Mouse (Mus musculus): Measurements from ENCODE around the gene Ap2a1. TPM values are rescaled to one million over a fixed set of nuclear protein-coding genes. Genes with fewer than 3 reads are reported as not detected.

Ap2a1 gene
- polyA plus RNA-seq, 1 experiment from 2014 or later = 63.7 TPM

DNA sequence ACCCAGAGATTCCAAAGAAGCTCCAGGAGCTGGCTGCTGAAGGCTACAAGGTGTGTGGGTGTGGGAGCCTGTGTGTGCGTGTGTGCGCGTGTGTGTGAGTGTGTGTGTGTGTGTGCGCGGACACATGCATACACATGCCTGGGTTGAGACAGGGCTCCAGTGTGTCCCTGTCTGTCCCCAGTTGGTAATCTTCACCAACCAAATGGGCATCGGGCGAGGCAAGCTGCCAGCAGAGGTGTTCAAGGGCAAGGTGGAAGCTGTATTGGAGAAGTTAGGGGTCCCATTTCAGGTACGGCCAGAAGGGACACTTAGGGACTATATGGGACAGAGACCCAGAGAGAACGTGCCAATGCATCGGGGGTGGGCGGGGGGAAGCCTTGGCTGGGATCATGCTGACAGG, 69.4 kb downstream of the Ap2a1 start:
- Histone ChIP-seq H3K4me1 (replicated peaks; ENCODE audit: control insufficient read depth, insufficient read depth, low read length) (peaks cover 31% of the 10 kb centered on the region), H3K36me3 (ENCODE audit: control insufficient read depth, insufficient read depth, low read length) (peaks cover 27% of the 10 kb centered on the region), H3K27me3 (ENCODE audit: control insufficient read depth, insufficient read depth, low read depth, low read length) (no peaks in the 10 kb centered on the region), H3K9ac (ENCODE audit: low read length) (no peak overlapping the region), H3K27ac (ENCODE audit: low read length) (no peak overlapping the region), H3K9me3 (ENCODE audit: control insufficient read depth, low read length) (no peaks in the 10 kb centered on the region), H3K4me3 (ENCODE audit: low read length) (no peak overlapping the region), H3K4me2 (ENCODE audit: low read depth, low read length) (no peak overlapping the region)
- WGBS = 89% methylated on average over 11 of the region's 11 CpGs
- no peak for ATAC-seq (ENCODE audit: low read depth)

DNA sequence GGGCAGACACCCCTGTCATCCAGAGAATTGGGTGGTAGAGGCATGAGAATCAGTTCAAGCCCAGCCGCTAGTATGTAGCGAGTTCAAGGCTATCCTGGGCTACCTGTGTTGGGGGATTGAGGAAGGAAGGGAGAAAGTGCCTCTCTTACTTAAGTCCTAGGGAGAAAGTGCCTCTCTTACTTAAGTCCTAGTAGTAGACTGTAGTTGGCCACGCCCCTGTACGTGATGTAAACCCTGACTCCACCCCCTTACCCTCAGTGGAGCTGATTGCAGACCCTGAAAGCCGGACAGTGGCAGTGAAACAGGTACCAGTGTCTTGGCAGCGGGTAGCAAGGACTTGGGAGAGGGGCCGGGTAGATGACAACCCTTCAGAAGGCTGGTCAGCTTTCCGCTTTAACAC, 71.4 kb downstream of the Ap2a1 start:
- H3K36me3 ChIP-seq (ENCODE audit: control insufficient read depth, insufficient read depth, low read length) = peaks cover 10% of the 10 kb centered on the region
- peak overlapping the region; percentile 85 for H3K27ac ChIP-seq (ENCODE audit: low read length)
- 27% methylated on average over 8 of the region's 8 CpGs for WGBS
- no peak for ATAC-seq (ENCODE audit: low read depth)
- H3K4me1 ChIP-seq (replicated peaks; ENCODE audit: control insufficient read depth, insufficient read depth, low read length) = peaks cover 38% of the 10 kb centered on the region
- H3K4me3 ChIP-seq (ENCODE audit: low read length) = peak overlapping the region; percentile 65
- H3K9me3 ChIP-seq (ENCODE audit: control insufficient read depth, low read length) = no peaks in the 10 kb centered on the region
- no peaks in the 10 kb centered on the region for H3K27me3 ChIP-seq (ENCODE audit: control insufficient read depth, insufficient read depth, low read depth, low read length)
- H3K4me2 ChIP-seq (ENCODE audit: low read depth, low read length) = peak overlapping the region; percentile 76
- H3K9ac ChIP-seq (ENCODE audit: low read length) = peak overlapping the region; percentile 76

DNA sequence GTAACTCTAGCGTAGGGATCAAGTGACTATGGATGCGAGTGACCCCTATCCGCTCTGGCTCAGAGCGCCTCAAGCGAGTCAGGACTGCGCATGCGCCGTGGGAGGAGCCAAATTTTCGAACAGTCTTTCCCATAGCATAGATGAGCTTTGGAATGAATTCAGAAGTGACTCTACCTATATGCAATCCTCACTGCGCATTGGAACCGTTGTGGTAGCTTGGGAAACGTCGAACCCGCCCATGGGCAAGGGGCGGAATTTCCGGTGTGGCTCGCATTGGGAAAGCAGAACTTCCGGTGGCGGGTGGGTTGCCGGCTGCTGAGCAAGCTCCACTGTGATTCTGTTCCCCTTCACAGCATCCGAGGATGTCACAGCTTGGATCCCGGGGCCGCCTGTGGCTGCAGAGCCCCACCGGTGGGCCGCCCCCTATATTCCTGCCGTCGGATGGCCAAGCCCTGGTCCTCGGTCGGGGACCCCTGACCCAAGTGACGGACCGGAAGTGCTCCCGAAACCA, 72.2 kb downstream of the Ap2a1 start, which contains the start of gene Pnkp:
Gene Pnkp, plus strand, starts transcription at position 98 of the 511 bp plus-strand sequence.
- peak; percentile 30 for ATAC-seq (ENCODE audit: low read depth)
- WGBS = under 1% methylated on average over 32 of the region's 32 CpGs
- peak within 1 kb of the TSS; percentile 76 for H3K9ac ChIP-seq (ENCODE audit: low read length)
- no peaks in the 10 kb centered on the region for H3K27me3 ChIP-seq (ENCODE audit: control insufficient read depth, insufficient read depth, low read depth, low read length)
- H3K36me3 ChIP-seq (ENCODE audit: control insufficient read depth, insufficient read depth, low read length) = peaks cover 5% of the 10 kb centered on the region; the same call in 1 of the 2 replicates
- H3K4me2 ChIP-seq (ENCODE audit: low read depth, low read length) = peak within 1 kb of the TSS; percentile 76
- H3K4me3 ChIP-seq (ENCODE audit: low read length) = peak within 1 kb of the TSS; percentile 65
- peaks cover 39% of the 10 kb centered on the region for H3K4me1 ChIP-seq (replicated peaks; ENCODE audit: control insufficient read depth, insufficient read depth, low read length)
- no peaks in the 10 kb centered on the region for H3K9me3 ChIP-seq (ENCODE audit: control insufficient read depth, low read length)
- peak within 1 kb of the TSS; percentile 85 for H3K27ac ChIP-seq (ENCODE audit: low read length)

DNA sequence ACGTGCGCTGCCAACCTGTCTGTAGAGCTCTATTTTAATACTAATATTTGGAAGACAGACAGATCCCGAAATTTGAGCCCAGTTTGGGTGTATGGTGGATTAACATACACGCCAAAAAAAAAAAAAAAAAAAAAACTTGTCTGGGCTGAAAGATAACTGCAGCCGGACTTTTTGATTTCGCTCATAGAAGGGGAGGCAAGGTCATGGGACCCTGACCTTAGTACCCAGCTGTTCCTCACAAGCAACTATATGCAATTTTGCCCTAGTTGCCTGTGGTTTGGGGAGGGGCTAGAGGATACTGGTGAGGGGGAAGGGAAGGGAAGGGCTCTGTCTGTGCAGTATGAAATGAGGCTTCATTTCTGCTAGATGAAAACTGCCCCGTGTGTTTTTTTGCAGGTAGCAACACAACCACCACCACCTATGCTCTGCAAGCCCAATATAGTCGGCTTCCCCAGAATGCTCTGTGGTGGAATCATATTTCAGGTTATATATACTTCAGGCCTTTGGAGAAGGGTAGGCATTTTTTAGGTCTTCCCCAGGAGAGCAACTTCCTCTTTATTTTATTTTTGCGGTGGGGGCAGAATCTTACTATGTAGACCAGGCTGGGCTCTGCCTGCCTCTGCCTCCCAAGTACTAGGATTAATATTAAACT, 72.9 kb downstream of the Ap2a1 start:
- peaks cover 39% of the 10 kb centered on the region for H3K4me1 ChIP-seq (replicated peaks; ENCODE audit: control insufficient read depth, insufficient read depth, low read length)
- 59% methylated on average over 9 of the region's 9 CpGs for WGBS
- ATAC-seq (ENCODE audit: low read depth) = no peak

GRCm38 (mm10) chr7:44855036-44855435, 74.3 kb downstream of the Ap2a1 start:
- H3K9me3 ChIP-seq (ENCODE audit: control insufficient read depth, low read length) = no peaks in the 10 kb centered on the region
- H3K9ac ChIP-seq (ENCODE audit: low read length) = peak overlapping the region; percentile 74
- ATAC-seq (ENCODE audit: low read depth) = peak; percentile 0; the same call in 1 of the 2 replicates
- H3K4me2 ChIP-seq (ENCODE audit: low read depth, low read length) = peak overlapping the region; percentile 87
- H3K4me3 ChIP-seq (ENCODE audit: low read length) = peak overlapping the region; percentile 59
- peaks cover 42% of the 10 kb centered on the region for H3K4me1 ChIP-seq (replicated peaks; ENCODE audit: control insufficient read depth, insufficient read depth, low read length)
- peaks cover 5% of the 10 kb centered on the region; the same call in 1 of the 2 replicates for H3K36me3 ChIP-seq (ENCODE audit: control insufficient read depth, insufficient read depth, low read length)
- H3K27ac ChIP-seq (ENCODE audit: low read length) = peak overlapping the region; percentile 98
- no peaks in the 10 kb centered on the region for H3K27me3 ChIP-seq (ENCODE audit: control insufficient read depth, insufficient read depth, low read depth, low read length)
- WGBS = 44% methylated on average over 10 of the region's 10 CpGs

More for the DNA sequence above, 72.9 kb downstream of the Ap2a1 start:
- Histone ChIP-seq H3K4me3 (ENCODE audit: low read length) (peak overlapping the region; percentile 65), H3K9ac (ENCODE audit: low read length) (peak overlapping the region; percentile 76), H3K27me3 (ENCODE audit: control insufficient read depth, insufficient read depth, low read depth, low read length) (no peaks in the 10 kb centered on the region), H3K4me2 (ENCODE audit: low read depth, low read length) (peak overlapping the region; percentile 76), H3K36me3 (ENCODE audit: control insufficient read depth, insufficient read depth, low read length) (peaks cover 5% of the 10 kb centered on the region; the same call in 1 of the 2 replicates), H3K27ac (ENCODE audit: low read length) (peak overlapping the region; percentile 85), H3K9me3 (ENCODE audit: control insufficient read depth, low read length) (no peaks in the 10 kb centered on the region)

GRCm38 (mm10) chr7:44854356-44855031, 74.8 kb downstream of the Ap2a1 start:
- H3K4me3 ChIP-seq (ENCODE audit: low read length) = peak overlapping the region; percentile 59
- H3K9me3 ChIP-seq (ENCODE audit: control insufficient read depth, low read length) = no peaks in the 10 kb centered on the region
- peak overlapping the region; percentile 87 for H3K4me2 ChIP-seq (ENCODE audit: low read depth, low read length)
- H3K27me3 ChIP-seq (ENCODE audit: control insufficient read depth, insufficient read depth, low read depth, low read length) = no peaks in the 10 kb centered on the region
- H3K36me3 ChIP-seq (ENCODE audit: control insufficient read depth, insufficient read depth, low read length) = peaks cover 5% of the 10 kb centered on the region; the same call in 1 of the 2 replicates
- peak overlapping the region; percentile 98 for H3K27ac ChIP-seq (ENCODE audit: low read length)
- H3K4me1 ChIP-seq (replicated peaks; ENCODE audit: control insufficient read depth, insufficient read depth, low read length) = peaks cover 42% of the 10 kb centered on the region
- peak overlapping the region; percentile 74 for H3K9ac ChIP-seq (ENCODE audit: low read length)
- WGBS = under 1% methylated on average over 45 of the region's 45 CpGs
- peak; percentile 62 for ATAC-seq (ENCODE audit: low read depth)

DNA sequence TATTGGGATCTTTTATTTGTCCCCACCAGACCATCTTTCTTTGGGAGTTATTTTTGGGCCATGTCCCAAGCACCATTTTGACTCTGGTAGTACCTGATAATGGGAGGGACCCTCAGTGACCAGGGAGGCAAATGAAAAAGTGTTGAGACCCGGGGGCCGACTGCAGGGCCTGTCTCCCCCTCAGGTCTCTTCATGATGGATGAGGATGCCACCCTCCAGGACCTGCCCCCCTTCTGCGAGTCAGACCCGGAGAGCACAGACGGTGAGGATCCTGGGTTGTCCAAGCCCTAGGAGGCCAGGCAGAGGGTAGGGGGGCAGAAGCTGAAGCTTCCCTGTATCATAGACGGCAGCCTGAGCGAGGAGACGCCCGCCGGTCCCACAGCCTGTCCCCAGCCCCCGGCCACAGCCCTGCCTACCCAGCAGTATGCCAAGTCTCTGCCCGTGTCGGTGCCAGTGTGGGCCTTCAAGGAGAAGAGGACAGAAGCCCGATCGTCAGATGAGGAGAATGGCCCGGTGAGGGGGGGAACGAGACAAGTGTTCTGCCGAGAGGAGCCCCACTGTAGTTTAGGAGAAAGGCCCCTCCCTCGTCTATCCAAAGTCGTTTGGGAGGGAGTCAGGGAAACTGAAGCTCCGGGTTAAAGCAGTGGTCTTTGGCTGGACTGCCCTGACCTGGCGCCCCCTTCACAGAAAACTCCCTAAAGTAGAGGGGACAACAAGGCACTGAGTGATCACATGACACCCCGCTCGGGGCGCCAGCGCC, 75.5 kb downstream of the Ap2a1 start:
- H3K27me3 ChIP-seq (ENCODE audit: control insufficient read depth, insufficient read depth, low read depth, low read length) = no peaks in the 10 kb centered on the region
- 20% methylated on average over 26 of the region's 26 CpGs for WGBS

DNA sequence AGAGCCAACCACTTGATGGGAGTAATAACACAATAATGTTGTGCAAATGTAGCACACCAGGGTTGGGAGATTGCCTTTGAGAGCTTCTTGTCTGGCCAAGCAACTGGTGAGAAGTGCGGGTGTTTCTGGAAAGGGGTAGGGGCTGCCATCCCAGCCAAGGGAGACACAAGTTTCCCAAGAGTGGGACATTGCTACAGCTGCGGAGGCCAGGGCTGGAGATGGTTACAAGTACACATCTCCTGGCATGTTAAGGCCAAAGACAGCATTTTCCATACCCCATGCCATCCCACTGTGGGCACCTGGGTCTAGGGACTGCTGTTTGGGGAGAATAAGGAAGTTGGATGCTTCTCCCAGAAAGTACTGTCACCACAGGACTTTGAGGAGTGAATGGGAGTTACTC, 76.2 kb downstream of the Ap2a1 start:
- Histone ChIP-seq H3K9me3 (ENCODE audit: control insufficient read depth, low read length) (no peaks in the 10 kb centered on the region), H3K4me3 (ENCODE audit: low read length) (no peak overlapping the region), H3K27me3 (ENCODE audit: control insufficient read depth, insufficient read depth, low read depth, low read length) (no peaks in the 10 kb centered on the region), H3K9ac (ENCODE audit: low read length) (no peak overlapping the region; the same call in 1 of the 2 replicates), H3K4me1 (replicated peaks; ENCODE audit: control insufficient read depth, insufficient read depth, low read length) (peaks cover 38% of the 10 kb centered on the region), H3K27ac (ENCODE audit: low read length) (no peak overlapping the region), H3K4me2 (ENCODE audit: low read depth, low read length) (no peak overlapping the region), H3K36me3 (ENCODE audit: control insufficient read depth, insufficient read depth, low read length) (peaks cover 5% of the 10 kb centered on the region; the same call in 1 of the 2 replicates)
- 85% methylated on average over 2 of the region's 2 CpGs for WGBS
- ATAC-seq (ENCODE audit: low read depth) = no peak

More for the DNA sequence above, 75.5 kb downstream of the Ap2a1 start:
- Histone ChIP-seq H3K4me1 (replicated peaks; ENCODE audit: control insufficient read depth, insufficient read depth, low read length) (peaks cover 42% of the 10 kb centered on the region), H3K9ac (ENCODE audit: low read length) (peak overlapping the region; percentile 74), H3K4me3 (ENCODE audit: low read length) (peak overlapping the region; percentile 59), H3K27ac (ENCODE audit: low read length) (peak overlapping the region; percentile 98), H3K36me3 (ENCODE audit: control insufficient read depth, insufficient read depth, low read length) (peaks cover 5% of the 10 kb centered on the region; the same call in 1 of the 2 replicates), H3K9me3 (ENCODE audit: control insufficient read depth, low read length) (no peaks in the 10 kb centered on the region), H3K4me2 (ENCODE audit: low read depth, low read length) (peak overlapping the region; percentile 87)
- ATAC-seq (ENCODE audit: low read depth) = no peak
